Mouse (Mus musculus) CD4-positive naive resting alpha-beta T cell, adult 76 days (primary cell): ENCODE results near the gene 2410131K14Rik. TPM values are rescaled to one million over a fixed set of nuclear protein-coding genes. Genes with fewer than 3 reads are reported as not detected.

ENCODE experiments used
- total RNA-seq: library from RNA; stranded (reverse); gene quantifications from one replicate; pipeline ENCODE4 v1.2.4, GENCODE M21; 2023

Gene 2410131K14Rik
- 10.1 TPM for total RNA-seq

DNA sequence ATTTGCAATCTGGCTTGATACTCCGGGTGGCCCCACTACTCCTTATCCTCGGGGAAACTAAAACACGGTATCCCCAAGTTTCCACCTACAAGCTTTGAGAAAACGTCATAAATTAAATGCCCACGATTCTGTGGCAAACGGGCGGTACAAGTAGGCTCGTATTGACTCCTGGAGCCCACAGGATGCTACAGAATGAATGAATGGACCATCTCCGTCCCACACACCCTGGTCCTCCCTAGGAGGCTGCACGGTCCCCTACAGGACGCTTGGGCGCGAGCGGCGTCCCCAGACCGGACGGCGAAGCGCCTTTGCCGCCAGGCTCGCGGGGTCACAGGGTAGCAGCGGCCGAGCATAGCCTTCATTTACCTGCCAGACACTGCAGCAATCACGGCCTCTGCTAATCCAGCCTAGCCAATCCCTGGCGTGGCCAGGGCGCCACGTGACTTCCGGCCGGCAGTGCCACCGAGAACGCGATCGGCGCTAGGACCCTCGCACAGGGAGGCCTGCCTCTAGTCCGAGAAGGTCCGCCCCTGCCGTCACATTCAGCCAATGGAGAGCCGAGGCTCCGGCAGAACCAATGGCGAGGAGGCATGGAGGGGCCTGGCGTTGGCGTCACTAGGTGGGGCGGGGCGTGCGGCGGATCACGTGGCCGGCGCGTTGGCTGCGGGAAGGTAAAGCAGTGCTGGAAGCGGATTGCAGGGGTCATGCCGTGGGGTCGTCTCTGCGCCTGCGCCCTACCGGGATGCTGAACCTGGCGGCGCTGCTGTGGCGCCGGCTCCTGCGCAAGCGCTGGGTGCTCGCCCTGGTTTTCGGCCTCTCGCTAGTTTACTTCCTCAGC, at the start of gene 2410131K14Rik, which contains the start of gene Rnft2:
2410131K14Rik (plus strand) TSS at position 622 of the 838 bp plus-strand sequence.
Rnft2 (minus strand) TSS at position 511 of the 838 bp plus-strand sequence.

Other genes starting within 250 kb of the 2410131K14Rik start
- 52.4 TPM for gene Tesc, start 217.5 kb upstream of the 2410131K14Rik start, total RNA-seq
- gene Fbxw8, start 89.8 kb upstream of the 2410131K14Rik start, total RNA-seq = 6.4 TPM
- gene Hrk, start 80.6 kb upstream of the 2410131K14Rik start, total RNA-seq = not detected
- gene Rnft2, start 111 bp upstream of the 2410131K14Rik start, total RNA-seq = 2.8 TPM